Mouse (Mus musculus): ENCODE measurements around the gene Otop1.

DNA sequence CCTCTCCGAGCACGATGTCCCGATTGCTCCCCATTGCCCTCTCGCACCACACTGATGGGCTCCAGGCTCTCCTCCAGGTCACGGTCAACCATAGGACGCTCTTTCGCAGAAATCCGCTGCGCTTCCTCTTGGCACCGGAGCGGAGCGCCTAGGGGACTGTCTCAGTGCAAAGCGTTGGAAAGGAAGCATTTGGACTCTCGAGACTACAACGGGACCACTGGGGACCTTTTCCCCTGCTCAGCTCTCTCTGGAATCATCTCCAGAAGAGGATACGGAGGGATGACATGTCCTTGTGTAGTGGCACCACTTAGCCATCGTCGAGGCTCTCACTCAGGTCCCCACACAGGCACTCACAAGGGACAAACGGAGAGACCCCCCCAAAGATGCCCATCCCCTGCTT lies 679 bp downstream of the Otop1 start:
- TF ChIP-seq CTCF (IDR thresholded peaks at IDR 0.05; ENCODE audit: extremely low read depth, insufficient read length, insufficient replicate concordance, low read depth, low read length) (no peak), POLR2A (IDR thresholded peaks at IDR 0.05; ENCODE audit: low read depth, low read length) (no peak)

All from small intestine, adult 2 months (tissue).